Comparison of ENCODE assay signal across 15 mouse cellular contexts in genomic region chr12:30922401-30922800, GRCm38 (mm10). TPM values are rescaled to one million over a fixed set of nuclear protein-coding genes. Genes with fewer than 3 reads are reported as not detected.
DNase-seq lines count a peak whose midpoint lies in the region; ATAC-seq lines count a peak whose summit lies in the region.
"Had no signal": no experiment of that assay in that cellular context is flagged by ENCODE, and none has a peak within 500 bp of the region (broad histone marks: within the 10 kb centered on the region; RNA-seq: fewer than 3 reads in every experiment).

No protein-coding gene starts in this region.

- no peak overlapping the region for H3K4me3 ChIP-seq in liver, embryonic 15.5 days (replicated peaks)
- H3K4me3 ChIP-seq: embryonic facial prominence, embryonic 15.5 days; heart, adult 2 months; hindbrain, embryonic 10.5 days; layer of hippocampus, adult 2 months had no signal

- no peak overlapping the region for H3K27ac ChIP-seq in liver, embryonic 15.5 days (replicated peaks)
- H3K27ac ChIP-seq: embryonic facial prominence, embryonic 15.5 days; heart, adult 2 months; hindbrain, embryonic 10.5 days; layer of hippocampus, adult 2 months had no signal

- H3K36me3 ChIP-seq in liver, embryonic 15.5 days (replicated peaks): peaks cover 42% of the 10 kb centered on the region
- H3K36me3 ChIP-seq: embryonic facial prominence, embryonic 15.5 days had no signal

- ATAC-seq in common myeloid progenitor, adult 5-6 weeks (replicated peaks; ENCODE audit: low read depth, poor library complexity, severe bottlenecking): 0 out of 2 replicates have a peak, but pooled peaks have one; percentile 29
- peak; percentile 57 for ATAC-seq in liver, embryonic 15.5 days (ENCODE audit: insufficient read depth)

- no peaks in the 10 kb centered on the region for H3K9me3 ChIP-seq in liver, embryonic 15.5 days (replicated peaks)
- H3K9me3 ChIP-seq: embryonic facial prominence, embryonic 15.5 days had no signal

- no peaks in the 10 kb centered on the region for H3K27me3 ChIP-seq in liver, embryonic 15.5 days
- H3K27me3 ChIP-seq: embryonic facial prominence, embryonic 15.5 days had no signal

- no peak overlapping the region for H3K9ac ChIP-seq in liver, embryonic 15.5 days
- H3K9ac ChIP-seq: embryonic facial prominence, embryonic 15.5 days had no signal

- WGBS in liver, embryonic 15.5 days (ENCODE audit: insufficient replicate concordance): 72% methylated on average over 3 of the region's 3 CpGs

- H3K4me1 ChIP-seq in liver, embryonic 15.5 days (replicated peaks): no peaks in the 10 kb centered on the region
- H3K4me1 ChIP-seq: embryonic facial prominence, embryonic 15.5 days; hindbrain, embryonic 10.5 days had no signal

- DNase-seq in cerebellum, postnatal 10 days: peak; percentile 5 to 16
- no peak for DNase-seq in cerebellum, adult 11-12 months
- peak; percentile 60 for DNase-seq in 416B (ENCODE audit: low read depth)
- no peak for DNase-seq in right cerebral cortex, postnatal 36 days (ENCODE audit: low spot score in 2 of 2)
- DNase-seq in frontal cortex, postnatal 14 days (ENCODE audit: low spot score in 2 of 2): no peak
- DNase-seq in embryo, embryonic 11 days: no peak
- DNase-seq: cerebellum, postnatal 36 days; heart, adult 2 months; kidney, adult 11 months; thymus, adult 18-20 months had no signal

- no peak overlapping the region for H3K4me2 ChIP-seq in liver, embryonic 15.5 days
- H3K4me2 ChIP-seq: embryonic facial prominence, embryonic 15.5 days had no signal

RNA-seq across cellular contexts. Expression of gene Sh3yl1, which starts 10.9 kb away (rescaled TPM):
- total RNA-seq in common myeloid progenitor, adult 5-6 weeks (2017): 0.05 and 1.2 TPM in 2 replicates
- polyA plus RNA-seq in liver, embryonic 15.5 days (2015; fragmentation: Nextera tagmentation; extraction: Ambion mirVana): 37.4 and 40.8 TPM in 2 replicates

RNA-seq across cellular contexts. Expression of gene Acp1, which starts 11.0 kb away (rescaled TPM):
- total RNA-seq in common myeloid progenitor, adult 5-6 weeks (2017): 105 and 126 TPM in 2 replicates
- 235 and 287 TPM in 2 replicates for polyA plus RNA-seq in liver, embryonic 15.5 days (2015; fragmentation: Nextera tagmentation; extraction: Ambion mirVana)

RNA-seq across cellular contexts. Expression of gene Alkal2, which starts 38.3 kb away (rescaled TPM):
- total RNA-seq in common myeloid progenitor, adult 5-6 weeks (2017): not detected in 2 replicates
- not detected in 2 replicates for polyA plus RNA-seq in liver, embryonic 15.5 days (2015; fragmentation: Nextera tagmentation; extraction: Ambion mirVana)

Comparison
In these comparisons a context has a peak if more than half of its experiments do, and no peak if none do; other contexts are left out.
1. DNase-seq: peak in cerebellum, postnatal 10 days (2 of 2) and 416B (single experiment); none in cerebellum, adult 11-12 months (single experiment), right cerebral cortex, postnatal 36 days (0 of 2), frontal cortex, postnatal 14 days (0 of 2) and embryo, embryonic 11 days (single experiment).